Mouse (Mus musculus) midbrain, embryonic 14.5 days (tissue): Measurements from ENCODE around the gene Cenps. TPM values are rescaled to one million over a fixed set of nuclear protein-coding genes. Genes with fewer than 3 reads are reported as not detected.

ENCODE experiments used
- ATAC-seq: fragments of 200-750 bp; cut with Nextera tagmentation; 2 replicates; pipeline ENCODE4 v1.8.0; 2017; ENCODE audit warnings: moderate number of reproducible peaks, moderate library complexity; ENCODE audit not compliant: low FRiP score, low TSS enrichment
- DNase-seq: peaks from one replicate; pipeline ENCODE4 v3.0.0-alpha.2; 2015
- H3K27ac ChIP-seq: fragments of 300-500 bp; sonication (generic); replicated peaks from 2 replicates; pipeline ENCODE4 v1.5.1; 2014; ENCODE audit warnings: mild to moderate bottlenecking, low read depth, low read length, moderate library complexity
- H3K27me3 ChIP-seq: fragments of 300-500 bp; sonication (generic); 2 replicates; pipeline ENCODE4 v1.6.1; 2014; ENCODE audit warnings: low read length, control low read depth, mixed read lengths; ENCODE audit not compliant: control insufficient read depth, insufficient read depth
- H3K36me3 ChIP-seq: fragments of 300-500 bp; sonication (generic); 2 replicates; pipeline ENCODE4 v1.6.1; 2014; ENCODE audit warnings: low read length, control low read depth; ENCODE audit not compliant: control insufficient read depth, insufficient read depth
- H3K4me1 ChIP-seq: fragments of 300-500 bp; sonication (generic); 2 replicates; pipeline ENCODE4 v1.6.1; 2014; ENCODE audit warnings: mild to moderate bottlenecking, antibody characterized with exemption, low read length, control low read depth; ENCODE audit not compliant: control insufficient read depth, insufficient read depth
- H3K4me2 ChIP-seq: fragments of 300-500 bp; sonication (generic); 2 replicates; pipeline ENCODE4 v1.6.1; 2014; ENCODE audit warnings: mild to moderate bottlenecking, low read length, moderate library complexity
- H3K4me3 ChIP-seq: fragments of 300-500 bp; sonication (generic); replicated peaks from 2 replicates; pipeline ENCODE4 v1.5.1; 2014; ENCODE audit warnings: low read depth, low read length
- H3K9ac ChIP-seq: fragments of 300-500 bp; sonication (generic); replicated peaks from 2 replicates; pipeline ENCODE4 v1.6.1; 2014; ENCODE audit warnings: mild to moderate bottlenecking, low read length, moderate library complexity
- H3K9me3 ChIP-seq: fragments of 300-500 bp; sonication (generic); 2 replicates; pipeline ENCODE4 v1.6.1; 2016; ENCODE audit warnings: low read length, control low read depth, mixed read lengths; ENCODE audit not compliant: control insufficient read depth
- WGBS: fragments of 180-500 bp; shearing (Covaris S2); extraction: QIAGEN DNeasy Blood & Tissue Kit; methylation state at CpG from one replicate; pipeline ENCODE4 v1.1.7; 2014; 5-methylcytosine and 5-hydroxymethylcytosine counted together
- polyA plus RNA-seq: library from polyadenylated mRNA; unstranded; fragments of >200 nt; fragmentation: Nextera tagmentation; extraction: Ambion mirVana; gene quantifications from 2 replicates; pipeline ENCODE4 v1.2.1, GENCODE M21; 2014

The Cenps gene
- polyA plus RNA-seq, 1 experiment from 2014 or later, result 16.9 TPM

- DNase-seq, result no peak
- Histone ChIP-seq H3K4me3 (no peak overlapping the region), H3K27ac (no peak overlapping the region), H3K9ac (no peak overlapping the region), H3K4me1 (peaks cover 8% of the 10 kb centered on the region; the same call in 1 of the 2 replicates), H3K9me3 (no peaks in the 10 kb centered on the region), H3K4me2 (no peak overlapping the region), H3K36me3 (peaks cover 45% of the 10 kb centered on the region), H3K27me3 (no peaks in the 10 kb centered on the region)
- 72% methylated on average over 5 of the region's 5 CpGs for WGBS
- ATAC-seq, result no peak
Observed at GRCm38 (mm10) chr4:149164150-149164549, 26.7 kb upstream of the Cenps start.

GRCm38 (mm10) chr4:149163196-149163595 lies 25.8 kb upstream of the Cenps start:
- peaks cover 54% of the 10 kb centered on the region for H3K36me3 ChIP-seq
- no peak overlapping the region for H3K27ac ChIP-seq
- H3K4me1 ChIP-seq, result peaks cover 8% of the 10 kb centered on the region; the same call in 1 of the 2 replicates
- H3K9me3 ChIP-seq, result no peaks in the 10 kb centered on the region
- H3K27me3 ChIP-seq, result no peaks in the 10 kb centered on the region
- DNase-seq (no peak), ATAC-seq (no peak)
- 66% methylated on average over 1 of the region's 1 CpGs for WGBS
- H3K9ac ChIP-seq, result no peak overlapping the region
- no peak overlapping the region for H3K4me2 ChIP-seq
- no peak overlapping the region for H3K4me3 ChIP-seq

GRCm38 (mm10) chr4:149161166-149161565 lies 23.7 kb upstream of the Cenps start:
- no peak overlapping the region for H3K9ac ChIP-seq
- H3K4me2 ChIP-seq, result no peak overlapping the region
- H3K36me3 ChIP-seq, result peaks cover 73% of the 10 kb centered on the region
- peaks cover 8% of the 10 kb centered on the region; the same call in 1 of the 2 replicates for H3K4me1 ChIP-seq
- no peaks in the 10 kb centered on the region for H3K9me3 ChIP-seq
- 96% methylated on average over 6 of the region's 6 CpGs for WGBS
- DNase-seq (no peak), ATAC-seq (no peak)
- no peak overlapping the region for H3K4me3 ChIP-seq
- H3K27ac ChIP-seq, result no peak overlapping the region
- no peaks in the 10 kb centered on the region for H3K27me3 ChIP-seq

GRCm38 (mm10) chr4:149159891-149160290 lies 22.5 kb upstream of the Cenps start:
- Histone ChIP-seq H3K9ac (no peak overlapping the region), H3K4me2 (no peak overlapping the region), H3K27ac (no peak overlapping the region), H3K36me3 (peaks cover 82% of the 10 kb centered on the region), H3K9me3 (no peaks in the 10 kb centered on the region), H3K27me3 (no peaks in the 10 kb centered on the region), H3K4me1 (no peaks in the 10 kb centered on the region), H3K4me3 (no peak overlapping the region)
- DNase-seq, result no peak
- 90% methylated on average over 13 of the region's 13 CpGs for WGBS
- no peak for ATAC-seq

- WGBS, result 88% methylated on average over 2 of the region's 2 CpGs
Observed at GRCm38 (mm10) chr4:149159203-149159602, 21.8 kb upstream of the Cenps start.

GRCm38 (mm10) chr4:149157415-149157973 lies 20.1 kb upstream of the Cenps start:
- DNase-seq (no peak), ATAC-seq (no peak)
- H3K27me3 ChIP-seq, result no peaks in the 10 kb centered on the region
- WGBS, result 96% methylated on average over 8 of the region's 8 CpGs
- no peak overlapping the region for H3K4me3 ChIP-seq
- no peak overlapping the region for H3K4me2 ChIP-seq
- H3K9ac ChIP-seq, result no peak overlapping the region
- H3K4me1 ChIP-seq, result no peaks in the 10 kb centered on the region
- H3K27ac ChIP-seq, result no peak overlapping the region
- no peaks in the 10 kb centered on the region for H3K9me3 ChIP-seq
- H3K36me3 ChIP-seq, result peaks cover 92% of the 10 kb centered on the region

More at GRCm38 (mm10) chr4:149159203-149159602, 21.8 kb upstream of the Cenps start:
- Histone ChIP-seq H3K27ac (no peak overlapping the region), H3K4me3 (no peak overlapping the region), H3K4me1 (no peaks in the 10 kb centered on the region), H3K36me3 (peaks cover 82% of the 10 kb centered on the region), H3K9me3 (no peaks in the 10 kb centered on the region), H3K4me2 (no peak overlapping the region), H3K27me3 (no peaks in the 10 kb centered on the region), H3K9ac (no peak overlapping the region)
- ATAC-seq, result no peak
- no peak for DNase-seq

GRCm38 (mm10) chr4:149155711-149156110 lies 18.3 kb upstream of the Cenps start:
- Histone ChIP-seq H3K9me3 (no peaks in the 10 kb centered on the region), H3K4me3 (no peak overlapping the region), H3K27ac (no peak overlapping the region), H3K9ac (no peak overlapping the region), H3K4me2 (no peak overlapping the region), H3K27me3 (no peaks in the 10 kb centered on the region), H3K4me1 (no peaks in the 10 kb centered on the region), H3K36me3 (peaks cover 97% of the 10 kb centered on the region)
- DNase-seq (no peak), ATAC-seq (no peak)
- WGBS, result 95% methylated on average over 6 of the region's 6 CpGs

GRCm38 (mm10) chr4:149154859-149155258 lies 17.4 kb upstream of the Cenps start:
- Histone ChIP-seq H3K27ac (no peak overlapping the region), H3K9ac (no peak overlapping the region), H3K27me3 (no peaks in the 10 kb centered on the region), H3K36me3 (peaks cover 97% of the 10 kb centered on the region), H3K4me1 (no peaks in the 10 kb centered on the region), H3K4me2 (no peak overlapping the region), H3K4me3 (no peak overlapping the region), H3K9me3 (no peaks in the 10 kb centered on the region)
- 97% methylated on average over 7 of the region's 7 CpGs for WGBS
- DNase-seq, result no peak
- no peak for ATAC-seq

- H3K27me3 ChIP-seq, result no peaks in the 10 kb centered on the region
- no peak overlapping the region for H3K27ac ChIP-seq
- no peak overlapping the region for H3K4me2 ChIP-seq
- H3K9ac ChIP-seq, result no peak overlapping the region
- peaks cover 67% of the 10 kb centered on the region for H3K36me3 ChIP-seq
- DNase-seq (no peak), ATAC-seq (no peak)
- WGBS, result 94% methylated on average over 11 of the region's 11 CpGs
- H3K9me3 ChIP-seq, result no peaks in the 10 kb centered on the region
- H3K4me1 ChIP-seq, result no peaks in the 10 kb centered on the region
- H3K4me3 ChIP-seq, result no peak overlapping the region
Observed at GRCm38 (mm10) chr4:149150721-149151120, 13.3 kb upstream of the Cenps start.
